Mouse (Mus musculus) bone marrow macrophage, adult 2 months (primary cell): ENCODE measurements at regions not wholly inside any gene's neighbourhood (a gene's known extent, or its start where the extent isn't known, plus 50 kb on each side); places are given as distances from the start of the nearest gene placed in this dataset.

Source experiments
- CTCF ChIP-seq: IDR thresholded peaks from 2 replicates; pipeline ENCODE4 v1.5.1; 2012; ENCODE audit warnings: low read depth, mild to moderate bottlenecking, low read length, moderate library complexity
- POLR2A ChIP-seq: IDR thresholded peaks from 2 replicates; pipeline ENCODE4 v1.6.1; 2012; ENCODE audit warnings: mild to moderate bottlenecking, low read depth, low read length, borderline replicate concordance

GRCm38 (mm10) chr9:23144281-23144680, 78.6 kb upstream of the Bmper start:
- TF ChIP-seq POLR2A (no peak), CTCF (no peak)
